Mouse (Mus musculus): ENCODE data around the gene Camp. TPM values are rescaled to one million over a fixed set of nuclear protein-coding genes. Genes with fewer than 3 reads are reported as not detected.
"Not testable (repeated sequence)": the region's sequence is repeated elsewhere in the genome, so short reads cannot be mapped to it uniquely, and the experiment has no call there.

Camp gene
- total RNA-seq, 2 experiments from 2014 or later: not detected

- no peak for DNase-seq
- intact Hi-C loops (cut with DNase I): no loop called here
These were observed 6.5 kb upstream of the Camp start for GRCm38 (mm10) chr9:109855947-109856346.

- no peak for DNase-seq
- intact Hi-C loops (cut with DNase I): no loop called here
These were observed 4.9 kb upstream of the Camp start for GRCm38 (mm10) chr9:109854341-109854740.

- DNase-seq: no peak
- intact Hi-C loops (cut with DNase I): no loop called here
These were observed 682 bp upstream of the Camp start for GRCm38 (mm10) chr9:109850099-109850498.

- intact Hi-C loops (cut with DNase I): loop anchor here (2.0 to 10.0 kb wide), 2 partner anchors 146 to 828 kb away; no protein-coding TSS in a partner anchor
- no peak for DNase-seq
These were observed 16.4 kb downstream of the Camp start for GRCm38 (mm10) chr9:109833088-109833412.

- intact Hi-C loops (cut with DNase I): loop anchor here (2.0 to 10.0 kb wide), 2 partner anchors 146 to 828 kb away; no protein-coding TSS in a partner anchor
- peak; percentile 89 to 92 for DNase-seq
These were observed 16.9 kb downstream of the Camp start, which contains the start of gene Nme6 for GRCm38 (mm10) chr9:109832391-109833087. Gene Nme6 (plus strand): TSS chr9:109832749.

GRCm38 (mm10) chr9:109826181-109826580, 23.2 kb downstream of the Camp start:
- no peak for DNase-seq
- intact Hi-C loops (cut with DNase I): no loop called here

- intact Hi-C loops (cut with DNase I): no loop called here
- DNase-seq: no peak
These were observed 23.7 kb downstream of the Camp start for GRCm38 (mm10) chr9:109825739-109826138.

- no peak for DNase-seq
- intact Hi-C loops (cut with DNase I): no loop called here
These were observed 33.1 kb downstream of the Camp start for GRCm38 (mm10) chr9:109816341-109816740.

- intact Hi-C loops (cut with DNase I): no loop called here
- no peak for DNase-seq
These were observed 36.0 kb downstream of the Camp start for GRCm38 (mm10) chr9:109813424-109813823.

GRCm38 (mm10) chr9:109811980-109812379, 37.4 kb downstream of the Camp start, which contains the start of gene Spink8:
Gene Spink8 (plus strand): TSS chr9:109812280.
- no peak for DNase-seq
- intact Hi-C loops (cut with DNase I): no loop called here

GRCm38 (mm10) chr9:109807898-109808297, 41.5 kb downstream of the Camp start:
- intact Hi-C loops (cut with DNase I): no loop called here
- DNase-seq: no peak

GRCm38 (mm10) chr9:109806695-109807293, 42.6 kb downstream of the Camp start:
- no peak for DNase-seq
- intact Hi-C loops (cut with DNase I): no loop called here

GRCm38 (mm10) chr9:109806260-109806659, 43.2 kb downstream of the Camp start:
- no peak for DNase-seq
- intact Hi-C loops (cut with DNase I): no loop called here

GRCm38 (mm10) chr9:109805596-109805995, 43.8 kb downstream of the Camp start:
- intact Hi-C loops (cut with DNase I); DNase-seq: not testable (repeated sequence)

- intact Hi-C loops (cut with DNase I): no loop called here
- no peak for DNase-seq
These were observed 51.4 kb downstream of the Camp start for GRCm38 (mm10) chr9:109798051-109798450.

Small RNA genes lying within 50 kb of the gene (microRNA-seq; reads per million reads assigned to microRNA genes)
- gene Mir7089 (ENCODE audit: borderline number of aligned reads in 2 of 2): 0 reads per million in 2 experiments

Other genes with a start within 250 kb of the Camp start
- gene Fbxw24, start 223.6 kb downstream of the Camp start, total RNA-seq (2021): not detected
- not detected for gene Fbxw25, start 185.0 kb downstream of the Camp start, total RNA-seq (2021)
- gene Fbxw18, start 146.9 kb downstream of the Camp start, total RNA-seq (2021): not detected
- gene Fbxw26, start 103.5 kb downstream of the Camp start, total RNA-seq (2021): not detected
- not detected for gene Fbxw27, start 58.9 kb downstream of the Camp start, total RNA-seq (2021)
- gene Spink8, start 37.3 kb downstream of the Camp start, total RNA-seq (2021): not detected
- 10 to 100 TPM; 17.9 to 18.5 TPM for gene Nme6, start 16.9 kb downstream of the Camp start, total RNA-seq (2021)
- gene Cdc25a, start 26.0 kb upstream of the Camp start, total RNA-seq (2021): 1 to 10 TPM; 4.4 to 6.3 TPM
- gene Map4, start 81.8 kb upstream of the Camp start, total RNA-seq (2021): 100 to 1,000 TPM; 316 to 318 TPM

Measured in heart, postnatal 36 days (tissue).